Mouse (Mus musculus): ENCODE measurements around the gene Zfp433. TPM values are rescaled to one million over a fixed set of nuclear protein-coding genes. Genes with fewer than 3 reads are reported as not detected.
"Not testable (repeated sequence)": the region's sequence is repeated elsewhere in the genome, so short reads cannot be mapped to it uniquely, and the experiment has no call there.

The Zfp433 gene
- 10.3 and 11.5 TPM in 2 replicates for polyA plus RNA-seq (2016; fragmentation: Nextera tagmentation; extraction: Ambion mirVana)

- not testable (repeated sequence) for H3K9ac ChIP-seq; H3K4me1 ChIP-seq (replicated peaks); H3K27me3 ChIP-seq (replicated peaks); H3K27ac ChIP-seq (ENCODE audit: poor library complexity, severe bottlenecking); H3K4me3 ChIP-seq; H3K36me3 ChIP-seq; H3K9me3 ChIP-seq (replicated peaks); H3K4me2 ChIP-seq
- peak; percentile 99 for ATAC-seq (ENCODE audit: insufficient number of reproducible peaks, low FRiP score)
- WGBS, result no CpG with 5 or more reads among the region's 46 CpGs
Observed at GRCm38 (mm10) chr10:81704531-81705301, at the start of gene Zfp433. Gene Zfp433 (plus strand): TSS chr10:81704825.

GRCm38 (mm10) chr10:81655178-81655577 lies 49.4 kb upstream of the Zfp433 start:
- 91% methylated on average over 10 of the region's 10 CpGs for WGBS
- peaks cover 37% of the 10 kb centered on the region for H3K9me3 ChIP-seq (replicated peaks)
- peaks cover 4% of the 10 kb centered on the region; the same call in 1 of the 2 replicates for H3K4me1 ChIP-seq (replicated peaks)
- no peak overlapping the region for H3K4me2 ChIP-seq
- H3K36me3 ChIP-seq, result peaks cover 66% of the 10 kb centered on the region
- H3K27ac ChIP-seq (ENCODE audit: poor library complexity, severe bottlenecking), result no peak overlapping the region
- no peak for ATAC-seq (ENCODE audit: insufficient number of reproducible peaks, low FRiP score)
- H3K27me3 ChIP-seq (replicated peaks), result no peaks in the 10 kb centered on the region
- no peak overlapping the region for H3K4me3 ChIP-seq
- no peak overlapping the region for H3K9ac ChIP-seq

GRCm38 (mm10) chr10:81656174-81656573 lies 48.5 kb upstream of the Zfp433 start:
- no peaks in the 10 kb centered on the region for H3K27me3 ChIP-seq (replicated peaks)
- no peaks in the 10 kb centered on the region for H3K4me1 ChIP-seq (replicated peaks)
- H3K9ac ChIP-seq, result no peak overlapping the region
- no peak overlapping the region for H3K4me3 ChIP-seq
- no peak overlapping the region for H3K4me2 ChIP-seq
- no peak for ATAC-seq (ENCODE audit: insufficient number of reproducible peaks, low FRiP score)
- WGBS, result 97% methylated on average over 2 of the region's 2 CpGs
- H3K9me3 ChIP-seq (replicated peaks), result peaks cover 33% of the 10 kb centered on the region
- peaks cover 57% of the 10 kb centered on the region for H3K36me3 ChIP-seq
- no peak overlapping the region for H3K27ac ChIP-seq (ENCODE audit: poor library complexity, severe bottlenecking)

GRCm38 (mm10) chr10:81687114-81687513 lies 17.5 kb upstream of the Zfp433 start:
- not testable (repeated sequence) for H3K4me2 ChIP-seq; H3K9ac ChIP-seq; H3K4me3 ChIP-seq; ATAC-seq (ENCODE audit: insufficient number of reproducible peaks, low FRiP score); H3K27ac ChIP-seq (ENCODE audit: poor library complexity, severe bottlenecking); H3K9me3 ChIP-seq (replicated peaks); H3K4me1 ChIP-seq (replicated peaks); H3K27me3 ChIP-seq (replicated peaks); H3K36me3 ChIP-seq
- no CpG with 5 or more reads among the region's 18 CpGs for WGBS

- H3K4me1 ChIP-seq (replicated peaks); H3K36me3 ChIP-seq; H3K9me3 ChIP-seq (replicated peaks); H3K4me3 ChIP-seq; H3K9ac ChIP-seq; H3K27ac ChIP-seq (ENCODE audit: poor library complexity, severe bottlenecking); H3K27me3 ChIP-seq (replicated peaks); H3K4me2 ChIP-seq: not testable (repeated sequence)
- WGBS, result no CpG with 5 or more reads among the region's 43 CpGs
- ATAC-seq (ENCODE audit: insufficient number of reproducible peaks, low FRiP score), result peak; percentile 94
Observed at GRCm38 (mm10) chr10:81770506-81771403, 66.1 kb downstream of the Zfp433 start, which contains the start of gene Gm3055. Gene Gm3055 (minus strand): TSS chr10:81771161.

GRCm38 (mm10) chr10:81771404-81771777 lies 66.8 kb downstream of the Zfp433 start:
- not testable (repeated sequence) for H3K9me3 ChIP-seq (replicated peaks); H3K27ac ChIP-seq (ENCODE audit: poor library complexity, severe bottlenecking); H3K9ac ChIP-seq; H3K4me1 ChIP-seq (replicated peaks); H3K27me3 ChIP-seq (replicated peaks); H3K36me3 ChIP-seq; H3K4me2 ChIP-seq; H3K4me3 ChIP-seq
- 0 out of 2 replicates have a peak, but pooled peaks have one; percentile 7 for ATAC-seq (ENCODE audit: insufficient number of reproducible peaks, low FRiP score)
- WGBS, result no CpG with 5 or more reads among the region's 3 CpGs

Other genes with a start within 250 kb of the Zfp433 start
- 39.3 and 40.7 TPM in 2 replicates for gene Nfic, start 249.2 kb upstream of the Zfp433 start, polyA plus RNA-seq (2016; fragmentation: Nextera tagmentation; extraction: Ambion mirVana)
- gene Celf5, start 222.1 kb upstream of the Zfp433 start, polyA plus RNA-seq (2016; fragmentation: Nextera tagmentation; extraction: Ambion mirVana), result 0.19 and 0.28 TPM in 2 replicates
- 54.9 and 60.2 TPM in 2 replicates for gene Ncln, start 208.4 kb upstream of the Zfp433 start, polyA plus RNA-seq (2016; fragmentation: Nextera tagmentation; extraction: Ambion mirVana)
- gene S1pr4, start 204.7 kb upstream of the Zfp433 start, polyA plus RNA-seq (2016; fragmentation: Nextera tagmentation; extraction: Ambion mirVana), result 0.42 and 0.52 TPM in 2 replicates
- gene Gna15, start 180.6 kb upstream of the Zfp433 start, polyA plus RNA-seq (2016; fragmentation: Nextera tagmentation; extraction: Ambion mirVana), result 1.9 and 2.3 TPM in 2 replicates
- gene Gna11, start 159.6 kb upstream of the Zfp433 start, polyA plus RNA-seq (2016; fragmentation: Nextera tagmentation; extraction: Ambion mirVana), result 58.4 and 66.2 TPM in 2 replicates
- 636 and 677 TPM in 2 replicates for gene Aes, start 145.3 kb upstream of the Zfp433 start, polyA plus RNA-seq (2016; fragmentation: Nextera tagmentation; extraction: Ambion mirVana)
- 25.8 and 30.8 TPM in 2 replicates for gene Tle2, start 130.3 kb upstream of the Zfp433 start, polyA plus RNA-seq (2016; fragmentation: Nextera tagmentation; extraction: Ambion mirVana)
- 27.2 and 27.4 TPM in 2 replicates for gene Tle6, start 103.8 kb upstream of the Zfp433 start, polyA plus RNA-seq (2016; fragmentation: Nextera tagmentation; extraction: Ambion mirVana)
- gene BC025920, start 98.6 kb upstream of the Zfp433 start, polyA plus RNA-seq (2016; fragmentation: Nextera tagmentation; extraction: Ambion mirVana), result 0.50 and 0.72 TPM in 2 replicates
- gene Sirt6, start 77.0 kb upstream of the Zfp433 start, polyA plus RNA-seq (2016; fragmentation: Nextera tagmentation; extraction: Ambion mirVana), result 25.4 and 25.6 TPM in 2 replicates
- gene Ankrd24, start 76.3 kb upstream of the Zfp433 start, polyA plus RNA-seq (2016; fragmentation: Nextera tagmentation; extraction: Ambion mirVana), result 9.6 and 12.1 TPM in 2 replicates
- 3.3 and 3.5 TPM in 2 replicates for gene Gm10778, start 55.8 kb upstream of the Zfp433 start, polyA plus RNA-seq (2016; fragmentation: Nextera tagmentation; extraction: Ambion mirVana)
- 3.9 and 4.5 TPM in 2 replicates for gene Gm3055, start 66.3 kb downstream of the Zfp433 start, polyA plus RNA-seq (2016; fragmentation: Nextera tagmentation; extraction: Ambion mirVana)
- gene Gm4767, start 107.4 kb downstream of the Zfp433 start, polyA plus RNA-seq (2016; fragmentation: Nextera tagmentation; extraction: Ambion mirVana), result 1.7 TPM in 2 replicates
- 4.8 and 6.7 TPM in 2 replicates for gene Gm32687, start 159.1 kb downstream of the Zfp433 start, polyA plus RNA-seq (2016; fragmentation: Nextera tagmentation; extraction: Ambion mirVana)
- 1.5 and 2.1 TPM in 2 replicates for gene Zfp781, start 225.7 kb downstream of the Zfp433 start, polyA plus RNA-seq (2016; fragmentation: Nextera tagmentation; extraction: Ambion mirVana)

Data from heart, embryonic 12.5 days (tissue).